Mouse (Mus musculus) cerebellum, adult 11 months (tissue): ENCODE results near the gene Chd3.
"Not testable (repeated sequence)": the region's sequence is repeated elsewhere in the genome, so short reads cannot be mapped to it uniquely, and the experiment has no call there.

ENCODE experiments used
- DNase-seq: peaks from one replicate; pipeline ENCODE4 v3.0.0; 2022

Chd3 gene

GRCm38 (mm10) chr11:69406282-69406681 lies 37.1 kb upstream of the Chd3 start:
- DNase-seq = no peak

- DNase-seq = peak; percentile 30
Observed at GRCm38 (mm10) chr11:69405397-69406200, 36.4 kb upstream of the Chd3 start.

GRCm38 (mm10) chr11:69404595-69405396 lies 35.6 kb upstream of the Chd3 start:
- DNase-seq = peak; percentile 34

DNA sequence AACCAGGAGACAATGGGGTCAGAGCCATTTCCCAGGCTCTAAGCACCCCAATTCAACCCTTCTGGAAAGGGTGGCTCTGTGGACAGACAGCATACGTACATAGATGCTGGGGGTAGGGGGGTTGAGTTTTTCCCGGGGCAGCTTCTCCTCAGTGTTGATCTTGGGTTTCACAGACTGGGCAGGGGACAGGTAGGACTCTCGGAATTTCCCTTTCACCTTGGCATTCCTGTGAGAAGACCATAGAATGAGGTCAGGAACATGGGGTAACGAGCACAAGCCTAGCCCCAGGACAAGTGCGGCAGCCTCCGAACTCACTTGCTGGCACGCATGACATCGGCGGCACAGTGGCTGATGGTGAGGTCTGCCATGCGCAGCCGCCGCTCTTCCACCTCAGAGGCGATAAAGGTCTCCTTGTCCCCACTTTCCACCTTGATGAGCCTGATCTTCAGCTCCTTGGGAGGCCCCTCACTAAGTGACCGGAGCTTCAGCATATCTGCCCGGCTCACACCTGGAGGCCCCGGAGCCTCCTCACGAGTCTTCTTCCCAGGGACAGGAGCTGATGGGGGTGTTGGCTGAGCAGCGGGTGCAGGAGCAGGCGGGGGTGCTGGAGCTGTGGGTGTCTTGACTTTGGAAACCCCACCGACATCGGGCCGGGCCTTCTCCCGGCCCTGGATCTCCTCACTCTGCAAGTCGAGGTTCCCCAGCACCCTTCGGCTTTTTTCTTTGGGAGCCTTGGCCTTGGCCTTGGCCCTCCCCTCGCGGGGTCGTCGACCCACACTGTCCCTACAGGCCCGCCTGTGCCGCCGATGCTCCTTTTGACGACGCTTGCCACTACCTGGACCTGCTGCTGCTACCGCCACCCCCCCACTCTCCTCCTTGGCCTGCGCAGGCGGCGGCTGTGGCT lies 34.7 kb upstream of the Chd3 start:
- DNase-seq = peak; percentile 21

GRCm38 (mm10) chr11:69401987-69402386 lies 32.8 kb upstream of the Chd3 start:
- peak; percentile 35 for DNase-seq

GRCm38 (mm10) chr11:69401210-69401637 lies 32.0 kb upstream of the Chd3 start:
- DNase-seq = peak; percentile 94

DNA sequence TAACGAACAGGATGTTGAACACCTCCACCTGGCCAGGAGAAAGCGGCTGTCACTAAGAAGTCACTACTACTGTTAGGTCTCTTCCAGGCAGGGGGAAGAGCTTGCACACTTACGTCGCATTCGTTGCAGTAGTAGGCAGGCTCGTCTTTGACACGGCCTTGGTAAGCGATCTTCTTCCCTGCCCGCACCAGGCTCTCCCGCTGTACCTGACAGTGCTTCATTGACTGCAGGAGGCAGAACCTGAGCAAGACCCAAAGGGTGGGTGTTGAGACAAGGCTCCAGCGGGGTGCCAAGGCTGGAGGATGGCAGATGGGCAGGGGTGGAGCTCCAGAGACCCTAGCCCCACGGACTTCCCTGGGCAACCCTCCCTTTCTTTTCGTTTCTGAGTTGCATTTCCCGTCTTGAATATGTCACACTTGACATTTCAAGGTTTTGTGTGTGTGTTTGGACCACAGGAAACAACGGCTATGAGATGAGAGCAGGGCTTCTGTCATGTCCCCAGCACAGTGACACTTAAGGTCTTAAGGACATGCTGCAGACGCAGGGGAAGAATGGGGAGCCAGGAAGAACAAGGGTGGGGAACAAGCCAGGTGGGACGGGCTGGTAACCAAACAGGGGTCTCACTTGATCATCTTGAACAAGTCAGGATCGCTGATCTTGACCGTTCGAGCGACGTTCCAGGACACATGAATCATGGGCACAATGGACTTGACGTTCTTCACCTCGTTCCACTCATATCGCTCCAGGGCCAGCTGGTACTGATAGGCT lies 31.1 kb upstream of the Chd3 start:
- DNase-seq = peak; percentile 40

DNA sequence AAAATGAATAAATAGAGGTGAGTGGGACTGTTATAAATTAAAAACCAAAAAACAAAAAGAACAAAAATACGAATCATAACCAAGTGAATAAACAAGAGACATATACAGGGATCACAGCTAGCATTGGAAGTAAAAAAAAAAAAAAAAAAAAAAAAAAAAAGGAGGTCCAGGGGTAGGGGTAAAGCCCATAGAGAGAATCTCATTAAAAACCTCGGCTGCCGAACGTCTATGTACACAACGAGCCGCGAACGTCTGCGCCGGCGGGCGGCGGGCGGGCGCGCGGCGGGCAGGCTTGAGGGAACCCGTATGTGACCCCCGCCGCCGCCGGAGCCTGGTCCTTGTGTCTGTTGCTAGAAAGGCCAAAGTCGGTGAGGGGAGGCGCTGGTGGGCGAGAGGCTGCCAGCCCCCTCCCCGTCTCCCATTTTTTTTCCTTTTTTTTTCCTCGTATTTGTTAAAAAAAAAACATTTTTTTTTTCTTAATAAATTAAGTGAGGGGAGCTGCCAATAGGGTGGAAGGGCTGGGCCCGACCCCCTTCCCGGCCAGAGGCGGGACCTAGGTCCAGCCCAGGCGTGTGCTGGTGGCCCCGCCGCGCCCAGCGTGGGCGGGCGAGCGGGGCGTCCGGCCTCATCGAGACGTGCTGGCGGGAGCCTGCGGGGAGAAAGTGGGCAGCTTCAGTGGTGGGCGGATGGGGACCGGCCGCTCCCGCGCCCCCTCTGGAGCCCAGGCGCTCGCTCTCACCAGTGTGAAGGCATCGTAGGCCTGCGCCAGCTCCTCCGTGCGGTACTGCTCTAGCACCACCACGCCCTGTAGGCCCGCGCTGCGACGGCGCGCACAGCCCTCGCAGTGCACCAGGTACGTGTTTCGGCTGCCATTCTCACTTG lies 30.2 kb upstream of the Chd3 start:
- DNase-seq = peak; percentile 41

DNA sequence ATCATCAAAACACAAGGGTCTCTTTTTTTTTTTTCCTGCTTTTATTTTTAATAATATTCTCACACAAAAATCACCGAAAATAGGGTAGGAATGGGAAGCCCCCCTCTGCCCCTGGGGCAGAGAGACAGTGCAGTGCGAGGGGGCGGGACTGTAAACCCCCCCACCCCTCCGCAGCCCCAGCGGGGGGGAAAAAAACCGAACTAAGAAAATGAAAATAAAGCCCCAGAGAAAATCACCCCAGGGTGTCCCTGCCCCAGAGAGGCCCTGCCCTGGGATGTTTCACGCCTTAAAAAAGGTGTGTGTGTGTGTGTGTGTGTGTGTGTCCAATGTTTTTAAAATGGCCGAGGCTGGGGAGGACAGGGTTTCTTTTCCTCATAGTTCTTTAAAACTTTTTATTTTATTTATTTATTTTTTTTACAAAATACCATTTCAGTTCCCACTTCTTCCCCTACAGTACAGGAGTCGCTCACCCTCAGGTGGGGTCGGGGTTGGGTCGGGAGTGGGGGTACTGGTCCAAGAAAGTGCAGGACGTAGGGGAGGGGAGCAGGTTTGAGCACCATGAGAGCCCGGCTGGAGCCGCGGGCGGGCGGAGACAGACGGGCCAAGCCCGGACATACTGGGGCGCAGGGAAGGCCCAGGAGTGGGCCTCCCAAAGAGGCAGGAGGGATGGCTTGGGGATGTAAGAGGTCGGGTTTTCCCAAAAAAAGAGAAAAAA lies 29.4 kb upstream of the Chd3 start:
- DNase-seq = peak; percentile 46

DNA sequence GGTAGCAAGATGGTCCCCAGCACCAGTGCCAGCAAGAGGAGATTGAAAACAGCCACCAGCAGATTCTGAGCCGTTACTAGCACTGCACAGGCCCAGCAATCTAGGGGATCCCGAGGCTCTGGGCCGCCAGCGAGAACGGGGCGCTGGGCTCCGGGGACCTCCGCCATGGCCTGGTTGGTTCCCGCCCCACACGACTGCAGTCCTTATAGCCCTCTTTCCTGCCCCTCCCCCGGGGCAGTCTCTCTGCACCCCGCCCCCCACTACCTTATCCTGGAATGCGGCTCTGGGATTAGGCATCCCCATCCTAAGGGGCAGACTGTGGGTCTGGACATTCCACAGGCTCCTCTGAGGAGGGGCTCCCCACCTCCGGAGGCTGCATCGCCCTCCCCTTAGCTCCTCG lies 28.9 kb upstream of the Chd3 start, which contains the start of gene Tmem88:
Gene Tmem88, minus strand, starts transcription at position 176 of the 400 bp plus-strand sequence.
- peak; percentile 47 for DNase-seq

- peak; percentile 65 for DNase-seq
Observed at GRCm38 (mm10) chr11:69397581-69398057, 28.4 kb upstream of the Chd3 start.

GRCm38 (mm10) chr11:69396772-69397171 lies 27.6 kb upstream of the Chd3 start:
- peak; percentile 38 for DNase-seq

DNA sequence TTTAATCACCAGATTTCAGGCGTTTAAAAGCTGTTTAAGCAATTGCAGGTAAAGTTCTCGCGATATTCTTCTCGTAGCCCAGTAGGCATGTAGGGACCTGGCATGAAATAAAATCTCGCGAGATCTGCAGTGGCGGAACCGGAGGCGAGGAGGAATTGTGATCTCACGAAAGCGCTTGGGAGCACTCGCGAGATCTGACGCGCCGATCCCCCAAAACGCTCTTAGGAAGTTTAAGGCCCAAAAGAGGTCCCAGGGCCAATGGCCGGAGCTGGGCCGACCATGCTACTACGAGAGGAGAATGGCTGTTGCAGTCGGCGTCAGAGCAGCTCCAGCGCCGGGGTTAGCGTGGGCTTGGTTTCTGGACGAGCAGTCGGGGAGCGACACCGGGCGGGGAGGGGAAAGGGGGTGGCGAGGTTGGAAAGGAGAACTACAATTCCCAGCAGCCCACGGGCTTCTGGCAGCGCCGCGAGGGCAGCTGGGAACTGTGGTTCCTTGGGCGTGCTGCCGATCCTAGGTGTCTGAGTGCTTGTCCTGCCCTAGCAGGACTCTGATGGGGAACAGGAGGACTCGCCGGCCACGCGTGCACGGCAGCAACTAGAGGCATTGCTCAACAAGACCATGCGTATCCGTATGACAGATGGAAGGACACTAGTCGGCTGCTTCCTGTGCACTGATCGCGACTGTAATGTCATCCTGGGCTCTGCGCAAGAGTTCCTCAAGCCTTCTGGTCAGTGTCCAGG lies 26.6 kb upstream of the Chd3 start:
- peak; percentile 96 for DNase-seq

DNA sequence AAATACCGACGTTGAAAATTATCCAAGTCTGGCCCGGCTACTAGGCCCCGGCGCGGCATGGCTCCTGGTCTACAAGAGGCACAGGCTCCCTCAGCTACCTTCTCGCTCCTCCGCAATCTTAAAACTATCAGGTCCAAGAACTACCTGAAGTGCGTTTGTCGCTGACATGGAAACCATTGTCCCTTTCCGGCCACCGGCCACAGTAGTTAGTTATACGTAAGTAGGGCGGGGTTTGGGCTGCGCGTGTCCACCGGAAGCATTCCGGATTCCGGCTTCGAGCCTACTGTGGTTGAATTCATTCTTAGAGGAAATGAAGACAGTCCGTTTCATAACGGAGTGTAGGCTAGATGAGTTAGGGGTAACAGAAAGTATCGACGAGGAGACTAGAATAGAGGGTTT lies 26.0 kb upstream of the Chd3 start, which contains the start of the genes Naa38 and Cyb5d1:
Gene Naa38, plus strand, starts transcription at position 253 of the 399 bp plus-strand sequence.
Gene Cyb5d1, minus strand, starts transcription at position 397 of the 399 bp plus-strand sequence.
- peak; percentile 91 for DNase-seq

DNA sequence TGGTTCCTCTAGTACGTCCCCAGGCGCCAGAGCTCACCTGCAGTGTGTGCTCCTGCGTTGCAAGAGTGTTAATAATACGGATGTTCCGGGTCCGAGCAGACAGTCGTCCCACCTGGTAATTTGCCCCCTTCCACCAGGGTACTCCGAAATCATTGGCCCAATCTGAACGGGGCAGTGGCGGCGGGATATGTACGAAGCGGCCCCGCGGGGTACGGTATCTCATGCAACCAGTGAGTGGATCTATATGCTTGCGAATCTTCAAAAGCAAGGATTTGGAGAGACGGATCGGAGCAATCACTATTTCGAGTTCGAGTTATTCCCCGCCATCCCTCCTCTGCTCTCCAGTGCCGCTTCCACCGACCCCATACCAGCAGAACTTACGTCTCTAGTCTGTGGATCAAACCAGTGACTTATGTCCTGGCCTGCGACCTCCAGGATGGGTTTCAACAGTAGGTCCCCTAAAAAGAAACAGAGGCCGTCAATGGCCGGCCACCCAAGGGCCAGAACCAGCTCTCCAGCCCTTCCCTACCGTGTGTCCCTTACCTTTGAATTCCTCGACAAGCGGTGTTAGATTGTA lies 25.5 kb upstream of the Chd3 start:
- not testable (repeated sequence) for DNase-seq

DNA sequence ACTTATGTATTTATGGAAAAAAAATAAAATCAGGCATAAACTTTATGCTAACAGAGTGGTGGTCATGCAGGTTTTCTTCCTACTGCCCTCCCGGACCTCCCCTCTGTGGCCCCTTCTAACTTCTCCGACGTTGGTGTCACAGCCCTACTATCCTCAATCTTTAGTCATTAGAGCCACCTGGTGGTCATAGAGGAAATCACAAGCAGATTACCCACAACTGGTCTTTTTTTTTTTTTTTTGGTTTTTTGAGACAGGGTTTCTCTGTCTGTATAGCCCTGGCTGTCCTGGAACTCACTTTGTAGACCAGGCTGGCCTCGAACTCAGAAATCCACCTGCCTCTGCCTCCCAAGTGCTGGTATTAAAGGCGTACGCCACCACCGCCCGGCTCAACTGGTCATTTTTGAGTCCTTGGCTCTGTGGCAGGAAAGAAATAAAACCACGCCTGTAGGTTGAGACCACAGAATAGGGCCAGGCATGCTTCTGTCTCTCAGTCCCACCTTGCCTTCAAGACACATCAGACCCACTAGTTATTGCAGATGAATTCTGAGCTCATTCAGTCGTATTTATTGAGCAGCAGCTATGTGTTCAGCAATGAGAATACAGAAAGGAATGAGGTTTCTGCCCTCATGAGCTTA lies 21.3 kb upstream of the Chd3 start:
- peak; percentile 65 for DNase-seq

DNA sequence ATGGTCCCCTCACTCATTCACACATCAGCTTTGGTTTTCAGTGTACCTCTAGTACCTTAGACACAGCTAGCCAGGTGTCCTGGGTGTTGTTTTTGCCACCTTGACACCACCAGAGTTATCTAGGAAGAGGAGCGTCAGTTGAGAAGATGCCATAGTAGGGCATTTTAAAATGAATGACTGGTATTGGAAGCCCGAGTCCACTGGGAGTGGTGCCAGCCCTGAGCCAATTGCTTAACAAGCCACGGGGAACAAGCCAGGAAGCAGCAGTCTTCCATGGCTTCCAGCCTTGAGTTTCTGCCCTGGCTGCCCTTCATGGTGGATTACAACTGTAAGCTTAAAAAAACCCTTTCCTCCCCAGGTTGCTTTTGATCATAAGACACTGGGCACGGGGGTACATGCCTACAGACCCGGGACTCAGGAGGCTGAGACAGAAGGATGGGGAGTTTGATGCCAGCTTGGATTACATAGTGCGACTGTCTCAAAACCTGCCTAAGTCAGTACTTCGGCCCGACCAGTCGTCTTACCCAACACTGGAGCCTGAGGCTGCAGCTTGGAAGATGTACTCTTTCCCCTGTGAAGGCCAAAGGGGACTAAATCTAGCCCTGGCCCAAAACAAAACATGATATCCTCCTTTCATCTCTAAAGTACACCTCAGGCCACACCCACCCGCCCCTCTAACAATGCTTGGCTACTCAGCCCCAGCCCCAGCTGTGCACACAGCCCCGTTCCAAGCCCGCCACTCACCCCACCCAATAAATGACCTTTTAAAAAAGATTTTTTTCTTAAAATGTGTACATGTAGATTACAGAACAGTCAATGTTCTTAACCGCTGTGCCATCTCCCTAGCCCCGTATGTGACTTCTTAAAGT lies 20.6 kb upstream of the Chd3 start:
- DNase-seq = peak; percentile 45
